Mouse (Mus musculus): ENCODE results near the gene Gm5771. TPM values are rescaled to one million over a fixed set of nuclear protein-coding genes. Genes with fewer than 3 reads are reported as not detected.
"Not testable (repeated sequence)": the region's sequence is repeated elsewhere in the genome, so short reads cannot be mapped to it uniquely, and the experiment has no call there.

Gene Gm5771
- polyA plus RNA-seq (2012; rRNA removed), result 12.2 and 155 TPM in 2 replicates

DNA sequence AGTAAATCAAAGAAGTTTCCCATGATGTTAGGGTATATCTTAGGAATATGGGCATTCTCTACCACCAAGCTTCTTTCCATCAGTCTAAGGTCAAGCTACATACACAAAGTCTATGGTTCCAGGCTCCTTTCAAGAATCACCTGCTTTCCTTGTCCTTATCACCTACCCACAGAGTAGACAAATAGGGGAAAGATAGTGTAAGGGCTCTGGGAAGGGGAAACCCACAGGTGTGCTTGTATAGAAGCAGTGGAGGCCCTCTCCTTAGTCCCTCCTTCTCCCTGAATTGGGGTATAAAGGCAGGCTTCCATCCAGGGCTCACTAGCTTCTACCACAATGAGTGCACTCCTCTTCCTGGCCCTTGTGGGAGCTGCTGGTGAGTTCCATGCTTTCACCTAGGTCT, at the start of gene Gm5771:
Gm5771 (plus strand) TSS at position 301 of the 400 bp plus-strand sequence.
- not testable (repeated sequence) for H3K27me3 ChIP-seq (ENCODE audit: control insufficient read depth, insufficient read depth, low read length); H3K4me3 ChIP-seq (ENCODE audit: extremely low read depth, insufficient read depth, insufficient read length); H3K4me1 ChIP-seq (ENCODE audit: control insufficient read depth, insufficient read depth, insufficient read length); H3K36me3 ChIP-seq (ENCODE audit: control insufficient read depth, insufficient read depth, low read length); DNase-seq (ENCODE audit: low read depth in 1 of 2, low spot score in 2 of 2); H3K27ac ChIP-seq (ENCODE audit: insufficient read depth, low read length)

DNA sequence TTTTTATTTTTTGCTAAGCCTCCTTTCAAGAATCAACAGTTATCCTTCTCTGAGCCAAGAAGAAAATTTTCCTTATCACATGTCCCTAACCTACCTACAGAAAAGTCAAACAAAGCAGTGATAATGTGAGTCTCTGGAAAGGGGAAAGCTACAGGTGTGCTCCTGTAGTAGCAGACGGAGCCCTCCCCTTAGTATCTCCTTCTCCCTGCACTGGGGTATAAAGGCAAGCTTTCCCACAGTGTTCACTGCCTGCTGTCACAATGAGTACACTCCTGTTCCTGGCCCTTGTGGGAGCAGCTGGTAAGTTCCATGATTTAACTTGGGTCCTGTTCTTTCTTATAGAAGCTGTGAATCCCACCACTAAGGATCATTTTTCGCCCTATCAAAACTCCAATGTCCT, 38.2 kb upstream of the Gm5771 start, which contains the start of gene Try10:
Try10 (plus strand) TSS at position 174 of the 400 bp plus-strand sequence.
- Histone ChIP-seq H3K36me3 (ENCODE audit: control insufficient read depth, insufficient read depth, low read length) (no peaks in the 10 kb centered on the region), H3K4me1 (ENCODE audit: control insufficient read depth, insufficient read depth, insufficient read length) (no peaks in the 10 kb centered on the region), H3K4me3 (ENCODE audit: extremely low read depth, insufficient read depth, insufficient read length) (no peak within 1 kb of the TSS), H3K27ac (ENCODE audit: insufficient read depth, low read length) (no peak within 1 kb of the TSS), H3K27me3 (ENCODE audit: control insufficient read depth, insufficient read depth, low read length) (no peaks in the 10 kb centered on the region)
- TF ChIP-seq POLR2A (IDR thresholded peaks at IDR 0.05; ENCODE audit: low read depth, low read length) (no peak), CTCF (IDR thresholded peaks at IDR 0.05; ENCODE audit: extremely low read depth, insufficient read depth, insufficient read length, insufficient replicate concordance) (no peak)
- WGBS, result 80% methylated on average over 2 of the region's 2 CpGs
- DNase-seq (ENCODE audit: low read depth in 1 of 2, low spot score in 2 of 2), result no peak

- H3K27me3 ChIP-seq (ENCODE audit: control insufficient read depth, insufficient read depth, low read length); H3K4me1 ChIP-seq (ENCODE audit: control insufficient read depth, insufficient read depth, insufficient read length); H3K27ac ChIP-seq (ENCODE audit: insufficient read depth, low read length); DNase-seq (ENCODE audit: low read depth in 1 of 2, low spot score in 2 of 2); H3K4me3 ChIP-seq (ENCODE audit: extremely low read depth, insufficient read depth, insufficient read length); H3K36me3 ChIP-seq (ENCODE audit: control insufficient read depth, insufficient read depth, low read length): not testable (repeated sequence)
- WGBS, result 34% methylated on average over 2 of the region's 2 CpGs
These were observed 18.4 kb upstream of the Gm5771 start for GRCm38 (mm10) chr6:41373772-41374171.

DNA sequence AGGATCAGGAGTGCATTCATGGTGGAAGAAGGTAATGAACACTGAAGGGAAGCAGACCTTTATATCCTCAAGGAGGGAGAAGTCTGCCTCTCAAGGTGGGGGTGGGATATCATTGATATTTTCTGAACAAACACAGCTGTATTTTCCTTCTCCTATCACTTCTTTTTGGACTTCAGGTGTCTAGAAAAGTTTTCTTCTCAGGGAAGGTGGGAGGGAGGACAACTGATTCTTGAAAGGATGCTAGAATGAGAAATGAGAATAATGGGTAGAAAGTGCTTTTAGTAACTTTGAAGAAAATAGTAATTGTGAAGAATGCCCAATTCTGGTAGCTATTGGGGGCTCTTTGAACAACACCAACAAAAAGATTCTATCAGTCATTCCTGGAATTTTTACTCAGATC, 14.6 kb upstream of the Gm5771 start, which contains the start of gene Prss3:
Prss3 (minus strand) TSS at position 101 of the 400 bp plus-strand sequence.
- H3K36me3 ChIP-seq (ENCODE audit: control insufficient read depth, insufficient read depth, low read length); H3K27ac ChIP-seq (ENCODE audit: insufficient read depth, low read length); H3K4me1 ChIP-seq (ENCODE audit: control insufficient read depth, insufficient read depth, insufficient read length); H3K27me3 ChIP-seq (ENCODE audit: control insufficient read depth, insufficient read depth, low read length); H3K4me3 ChIP-seq (ENCODE audit: extremely low read depth, insufficient read depth, insufficient read length); DNase-seq (ENCODE audit: low read depth in 1 of 2, low spot score in 2 of 2): not testable (repeated sequence)

DNA sequence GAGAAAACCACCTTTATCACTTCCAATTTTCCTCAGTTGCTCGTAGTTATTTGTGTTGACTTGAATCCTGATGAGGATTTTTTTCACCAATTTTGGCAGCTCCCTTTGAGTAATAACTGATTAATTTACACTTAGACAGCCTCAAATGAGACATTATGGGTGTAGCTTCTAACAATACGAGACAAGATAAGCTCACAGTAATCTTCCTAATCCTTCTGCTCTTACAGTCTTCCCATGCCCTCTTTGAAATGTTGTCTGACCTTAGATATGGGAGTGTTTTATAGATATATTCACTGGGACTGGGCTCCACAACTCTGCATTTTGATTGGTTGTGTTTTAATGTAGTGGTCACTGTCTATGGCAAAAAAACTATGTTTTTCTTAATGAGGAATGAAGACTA, 5.4 kb upstream of the Gm5771 start:
- Histone ChIP-seq H3K4me3 (ENCODE audit: extremely low read depth, insufficient read depth, insufficient read length) (no peak overlapping the region), H3K27me3 (ENCODE audit: control insufficient read depth, insufficient read depth, low read length) (no peaks in the 10 kb centered on the region), H3K27ac (ENCODE audit: insufficient read depth, low read length) (no peak overlapping the region), H3K36me3 (ENCODE audit: control insufficient read depth, insufficient read depth, low read length) (no peaks in the 10 kb centered on the region), H3K4me1 (ENCODE audit: control insufficient read depth, insufficient read depth, insufficient read length) (no peaks in the 10 kb centered on the region)
- no peak for DNase-seq (ENCODE audit: low read depth in 1 of 2, low spot score in 2 of 2)
- WGBS, result 81% methylated on average over 2 of the region's 2 CpGs
- TF ChIP-seq POLR2A (IDR thresholded peaks at IDR 0.05; ENCODE audit: low read depth, low read length) (no peak), CTCF (IDR thresholded peaks at IDR 0.05; ENCODE audit: extremely low read depth, insufficient read depth, insufficient read length, insufficient replicate concordance) (no peak)

DNA sequence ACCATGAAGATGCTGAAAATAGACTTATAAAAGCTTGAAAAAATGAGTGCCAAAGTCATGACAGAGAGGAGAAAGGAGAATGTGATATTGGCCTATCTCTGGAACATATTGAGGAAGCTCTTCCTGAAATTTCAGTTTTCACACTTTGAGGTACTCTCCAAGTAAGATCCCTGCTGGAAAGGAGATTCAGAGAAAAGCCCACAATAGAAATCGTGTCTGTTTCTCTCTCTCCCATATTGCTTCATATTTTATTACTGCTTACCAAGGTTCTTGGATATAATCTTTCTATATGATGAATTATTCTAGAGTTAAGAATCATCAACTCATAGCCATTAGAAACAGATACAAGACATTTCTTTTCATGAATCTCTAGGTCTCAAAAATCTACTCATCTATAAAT, 516 bp upstream of the Gm5771 start:
- not testable (repeated sequence) for DNase-seq (ENCODE audit: low read depth in 1 of 2, low spot score in 2 of 2); H3K4me1 ChIP-seq (ENCODE audit: control insufficient read depth, insufficient read depth, insufficient read length); H3K4me3 ChIP-seq (ENCODE audit: extremely low read depth, insufficient read depth, insufficient read length); H3K27ac ChIP-seq (ENCODE audit: insufficient read depth, low read length); H3K36me3 ChIP-seq (ENCODE audit: control insufficient read depth, insufficient read depth, low read length); H3K27me3 ChIP-seq (ENCODE audit: control insufficient read depth, insufficient read depth, low read length)
- WGBS, result 70% methylated on average over 1 of the region's 1 CpGs

- not testable (repeated sequence) for H3K36me3 ChIP-seq (ENCODE audit: control insufficient read depth, insufficient read depth, low read length); DNase-seq (ENCODE audit: low read depth in 1 of 2, low spot score in 2 of 2); H3K4me3 ChIP-seq (ENCODE audit: extremely low read depth, insufficient read depth, insufficient read length); H3K4me1 ChIP-seq (ENCODE audit: control insufficient read depth, insufficient read depth, insufficient read length); H3K27me3 ChIP-seq (ENCODE audit: control insufficient read depth, insufficient read depth, low read length); H3K27ac ChIP-seq (ENCODE audit: insufficient read depth, low read length)
- WGBS, result 62% methylated on average over 2 of the region's 2 CpGs
These were observed 50.1 kb downstream of the Gm5771 start for GRCm38 (mm10) chr6:41442261-41442660.

DNA sequence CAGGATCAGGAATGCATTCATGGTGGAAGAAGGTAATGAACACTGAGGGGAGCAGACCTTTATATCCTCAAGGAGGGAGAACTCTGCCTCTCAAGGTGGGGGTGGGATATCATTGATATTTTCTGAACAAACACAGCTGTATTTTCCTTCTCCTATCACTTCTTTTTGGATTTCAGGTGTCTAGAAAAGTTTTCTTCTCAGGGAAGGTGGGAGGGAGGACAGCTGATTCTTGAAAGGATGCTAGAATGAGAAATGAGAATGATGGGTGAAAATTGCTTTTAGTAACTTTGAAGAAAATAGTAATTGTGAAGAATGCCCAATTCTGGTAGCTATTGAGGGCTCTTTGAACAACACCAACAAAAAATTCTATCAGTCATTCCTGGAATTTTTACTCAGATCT, 53.9 kb downstream of the Gm5771 start, which contains the start of gene Gm10334:
Gm10334 (minus strand) TSS at position 101 of the 400 bp plus-strand sequence.
- not testable (repeated sequence) for H3K36me3 ChIP-seq (ENCODE audit: control insufficient read depth, insufficient read depth, low read length); DNase-seq (ENCODE audit: low read depth in 1 of 2, low spot score in 2 of 2); H3K4me3 ChIP-seq (ENCODE audit: extremely low read depth, insufficient read depth, insufficient read length); H3K4me1 ChIP-seq (ENCODE audit: control insufficient read depth, insufficient read depth, insufficient read length); H3K27ac ChIP-seq (ENCODE audit: insufficient read depth, low read length); H3K27me3 ChIP-seq (ENCODE audit: control insufficient read depth, insufficient read depth, low read length)

Other genes with a start within 250 kb of the Gm5771 start
- gene Try4, start 90.1 kb upstream of the Gm5771 start, polyA plus RNA-seq (2012; rRNA removed), result 7,384 and 7,585 TPM in 2 replicates
- gene Try5, start 75.5 kb upstream of the Gm5771 start, polyA plus RNA-seq (2012; rRNA removed), result 2,461 and 4,668 TPM in 2 replicates
- 59.7 and 79.4 TPM in 2 replicates for gene Try10, start 38.3 kb upstream of the Gm5771 start, polyA plus RNA-seq (2012; rRNA removed)
- gene Prss3, start 14.7 kb upstream of the Gm5771 start, polyA plus RNA-seq (2012; rRNA removed), result 80.5 and 489 TPM in 2 replicates
- 2.4 and 41.1 TPM in 2 replicates for gene Gm10334, start 53.8 kb downstream of the Gm5771 start, polyA plus RNA-seq (2012; rRNA removed)
- gene Prss1, start 66.6 kb downstream of the Gm5771 start, polyA plus RNA-seq (2012; rRNA removed), result 10.3 and 12.5 TPM in 2 replicates
- 9,234 and 9,806 TPM in 2 replicates for gene Prss2, start 129.4 kb downstream of the Gm5771 start, polyA plus RNA-seq (2012; rRNA removed)
- gene Ephb6, start 213.1 kb downstream of the Gm5771 start, polyA plus RNA-seq (2012; rRNA removed), result 7.2 and 7.5 TPM in 2 replicates
- gene Trpv6, start 244.0 kb downstream of the Gm5771 start, polyA plus RNA-seq (2012; rRNA removed), result 0.06 and 0.13 TPM in 2 replicates

Data from spleen, adult 2 months (tissue).